Mouse (Mus musculus) heart, postnatal 0 days (tissue): ENCODE data around the gene Anpep. TPM values are rescaled to one million over a fixed set of nuclear protein-coding genes. Genes with fewer than 3 reads are reported as not detected.

Source experiments
- ATAC-seq: fragments of 200-750 bp; cut with Nextera tagmentation; 2 replicates; pipeline ENCODE4 v1.8.0; 2017; ENCODE audit warnings: low read depth, moderate number of reproducible peaks, moderate library complexity; ENCODE audit not compliant: insufficient read depth
- DNase-seq: peaks from one replicate; pipeline ENCODE4 v3.0.0-alpha.2; 2016; ENCODE audit warnings: low spot score
- H3K27ac ChIP-seq: fragments of 300-500 bp; sonication (generic); 2 replicates; pipeline ENCODE4 v1.5.1; 2014; ENCODE audit warnings: low read depth, mild to moderate bottlenecking
- H3K27me3 ChIP-seq: fragments of 300-500 bp; sonication (generic); 2 replicates; pipeline ENCODE4 v1.6.1; 2014; ENCODE audit warnings: low read length, mixed read lengths; ENCODE audit not compliant: control insufficient read depth, insufficient read depth
- H3K36me3 ChIP-seq: fragments of 300-500 bp; sonication (generic); replicated peaks from 2 replicates; pipeline ENCODE4 v1.6.1; 2014; ENCODE audit warnings: low read length, mixed read lengths; ENCODE audit not compliant: control insufficient read depth, insufficient read depth
- H3K4me1 ChIP-seq: fragments of 300-500 bp; sonication (generic); 2 replicates; pipeline ENCODE4 v1.6.1; 2014; ENCODE audit warnings: antibody characterized with exemption; ENCODE audit not compliant: control insufficient read depth, insufficient read depth
- H3K4me2 ChIP-seq: fragments of 300-500 bp; sonication (generic); 2 replicates; pipeline ENCODE4 v1.6.1; 2014; ENCODE audit warnings: low read depth, mild to moderate bottlenecking, low read length, moderate library complexity
- H3K4me3 ChIP-seq: fragments of 300-500 bp; sonication (generic); 2 replicates; pipeline ENCODE4 v1.5.1; 2014; ENCODE audit warnings: low read depth, low read length
- H3K9ac ChIP-seq: fragments of 300-500 bp; sonication (generic); replicated peaks from 2 replicates; pipeline ENCODE4 v1.6.1; 2014; ENCODE audit warnings: low read depth, low read length, mixed read lengths
- H3K9me3 ChIP-seq: fragments of 300-500 bp; sonication (generic); replicated peaks from 2 replicates; pipeline ENCODE4 v1.6.1; 2016; ENCODE audit warnings: low read length; ENCODE audit not compliant: control insufficient read depth
- CTCF ChIP-seq: IDR thresholded peaks from 2 replicates; pipeline ENCODE4 v1.5.1; 2016; ENCODE audit warnings: antibody characterized with exemption, control low read depth, low read depth
- EP300 ChIP-seq: IDR thresholded peaks from 2 replicates; pipeline ENCODE4 v1.6.1; 2016; ENCODE audit warnings: antibody characterized with exemption, low read depth
- WGBS: fragments of 180-500 bp; shearing (Covaris S2); extraction: QIAGEN DNeasy Blood & Tissue Kit; methylation state at CpG from one replicate; pipeline ENCODE4 v1.1.7; 2014; 5-methylcytosine and 5-hydroxymethylcytosine counted together
- polyA plus RNA-seq: library from polyadenylated mRNA; unstranded; fragments of >200 nt; fragmentation: Nextera tagmentation; extraction: Ambion mirVana; gene quantifications from 2 replicates; pipeline ENCODE4 v1.2.1, GENCODE M21; 2015
- total RNA-seq: library from RNA; depleted of rRNA; stranded (reverse); fragments of >200 nt; gene quantifications from 2 replicates; pipeline ENCODE4 v1.2.3, GENCODE M21; 2014; ENCODE audit warnings: low replicate concordance

The Anpep gene
- total and polyA plus RNA-seq, 2 experiments from 2014 or later, result 6.9 to 15.6 TPM

- no peak overlapping the region for H3K4me3 ChIP-seq
- H3K27ac ChIP-seq, result no peak overlapping the region
- ATAC-seq (no peak), DNase-seq (no peak)
- no peak overlapping the region for H3K4me2 ChIP-seq
- no peak overlapping the region for H3K9ac ChIP-seq
- H3K27me3 ChIP-seq, result no peaks in the 10 kb centered on the region
- H3K36me3 ChIP-seq, result no peaks in the 10 kb centered on the region
- WGBS, result 77% methylated on average over 8 of the region's 8 CpGs
- 0 out of 2 replicates have a peak, but pooled peaks cover 4% of the 10 kb centered on the region for H3K4me1 ChIP-seq
- no peak for TF ChIP-seq CTCF
- TF ChIP-seq EP300, result no peak
- H3K9me3 ChIP-seq, result no peaks in the 10 kb centered on the region
Observed at GRCm38 (mm10) chr7:79861794-79862193, 935 bp upstream of the Anpep start.

GRCm38 (mm10) chr7:79858956-79859630 is 1.8 kb downstream of the Anpep start:
- H3K9ac ChIP-seq, result no peak overlapping the region
- 0 out of 2 replicates have a peak, but pooled peaks have one; percentile 30 for ATAC-seq
- H3K27me3 ChIP-seq, result no peaks in the 10 kb centered on the region
- no peaks in the 10 kb centered on the region for H3K9me3 ChIP-seq
- no peak overlapping the region for H3K4me2 ChIP-seq
- H3K36me3 ChIP-seq, result no peaks in the 10 kb centered on the region
- TF ChIP-seq EP300 (no peak), CTCF (no peak)
- H3K4me1 ChIP-seq, result 0 out of 2 replicates have a peak, but pooled peaks cover 4% of the 10 kb centered on the region
- 53% methylated on average over 9 of the region's 9 CpGs for WGBS
- no peak overlapping the region for H3K4me3 ChIP-seq
- H3K27ac ChIP-seq, result no peak overlapping the region
- DNase-seq, result no peak

- DNase-seq (no peak), ATAC-seq (no peak)
- Histone ChIP-seq H3K9me3 (no peaks in the 10 kb centered on the region), H3K9ac (no peak overlapping the region), H3K36me3 (no peaks in the 10 kb centered on the region), H3K4me2 (no peak overlapping the region), H3K4me1 (0 out of 2 replicates have a peak, but pooled peaks cover 4% of the 10 kb centered on the region), H3K4me3 (no peak overlapping the region), H3K27ac (no peak overlapping the region), H3K27me3 (no peaks in the 10 kb centered on the region)
- WGBS, result 40% methylated on average over 11 of the region's 11 CpGs
- TF ChIP-seq EP300 (no peak), CTCF (no peak)
Observed at GRCm38 (mm10) chr7:79858202-79858934, 2.5 kb downstream of the Anpep start.

GRCm38 (mm10) chr7:79856305-79856704 is 4.6 kb downstream of the Anpep start:
- no peaks in the 10 kb centered on the region for H3K27me3 ChIP-seq
- WGBS, result 83% methylated on average over 4 of the region's 4 CpGs
- no peak for ATAC-seq
- TF ChIP-seq EP300 (no peak), CTCF (no peak)
- 0 out of 2 replicates have a peak, but pooled peaks cover 4% of the 10 kb centered on the region for H3K4me1 ChIP-seq
- no peaks in the 10 kb centered on the region for H3K9me3 ChIP-seq
- no peak overlapping the region for H3K4me3 ChIP-seq
- no peak for DNase-seq
- H3K36me3 ChIP-seq, result no peaks in the 10 kb centered on the region
- no peak overlapping the region for H3K9ac ChIP-seq
- no peak overlapping the region for H3K4me2 ChIP-seq
- no peak overlapping the region for H3K27ac ChIP-seq

- H3K4me3 ChIP-seq, result peak overlapping the region; percentile 52
- no peaks in the 10 kb centered on the region for H3K9me3 ChIP-seq
- H3K27ac ChIP-seq, result peak overlapping the region; percentile 8; the same call in 1 of the 2 replicates
- H3K27me3 ChIP-seq, result peaks cover 13% of the 10 kb centered on the region
- H3K9ac ChIP-seq, result peak overlapping the region; percentile 45
- H3K4me2 ChIP-seq, result peak overlapping the region; percentile 83
- peaks cover 8% of the 10 kb centered on the region; the same call in 1 of the 2 replicates for H3K4me1 ChIP-seq
- ATAC-seq, result peak; percentile 54
- peak; percentile 46 for DNase-seq
- TF ChIP-seq CTCF (no peak), EP300 (no peak)
- no peaks in the 10 kb centered on the region for H3K36me3 ChIP-seq
- WGBS, result 8% methylated on average over 50 of the region's 53 CpGs
Observed at GRCm38 (mm10) chr7:79847456-79848451, 13.1 kb downstream of the Anpep start.
